Mouse (Mus musculus) ovary, postnatal 10 days (tissue): ENCODE data around the gene Dhrs11.
"Not testable (repeated sequence)": the region's sequence is repeated elsewhere in the genome, so short reads cannot be mapped to it uniquely, and the experiment has no call there.

Experiments used
- DNase-seq: peaks from one replicate; pipeline ENCODE4 v3.0.0; 2022; ENCODE audit warnings: low spot score

Dhrs11 gene

DNA sequence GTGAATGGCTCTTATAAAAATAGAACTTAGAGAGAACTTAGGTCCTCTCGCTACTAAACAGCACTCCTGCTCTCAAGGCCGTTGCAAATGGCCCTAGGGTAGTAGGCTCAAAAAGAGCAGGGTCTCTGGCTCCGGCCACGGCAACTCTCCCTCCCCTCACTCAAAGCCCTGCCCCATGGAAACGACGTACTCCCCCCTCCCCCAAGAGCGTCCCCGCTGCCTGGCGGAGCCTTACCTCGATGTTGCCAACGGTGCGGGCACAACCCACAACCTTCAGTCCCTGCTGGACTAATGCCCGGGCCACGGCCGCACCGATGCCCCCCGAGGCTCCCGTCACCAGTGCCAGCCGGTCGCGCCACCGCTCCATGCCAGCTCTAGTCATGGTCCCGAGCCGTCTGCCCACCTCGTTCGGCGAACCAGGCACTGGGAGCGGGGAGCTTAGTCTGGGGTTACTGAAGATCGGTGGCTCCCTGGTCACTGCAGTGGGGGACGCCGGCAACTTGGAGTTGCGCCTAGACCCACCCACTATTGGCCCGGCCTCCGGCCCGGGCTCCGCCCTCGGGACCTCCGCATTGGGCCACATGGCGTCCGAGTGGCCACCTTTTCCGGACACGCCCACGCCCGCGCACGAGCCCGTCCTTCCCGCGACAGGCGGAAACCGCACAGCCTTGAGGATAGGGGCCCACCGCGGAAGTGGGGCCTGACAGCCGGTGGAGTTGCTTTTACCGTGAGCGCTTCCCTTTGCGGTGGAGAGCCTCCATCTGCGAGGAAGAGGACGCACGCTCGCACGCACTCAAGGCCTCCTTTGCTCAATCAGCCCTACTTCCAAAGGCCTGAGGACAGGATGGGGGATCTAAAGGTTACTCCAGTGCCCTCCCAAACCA lies at the start of gene Dhrs11:
Gene Dhrs11 (minus strand): TSS at position 479 of the 884 bp plus-strand sequence.
- peak; percentile 90 for DNase-seq

DNA sequence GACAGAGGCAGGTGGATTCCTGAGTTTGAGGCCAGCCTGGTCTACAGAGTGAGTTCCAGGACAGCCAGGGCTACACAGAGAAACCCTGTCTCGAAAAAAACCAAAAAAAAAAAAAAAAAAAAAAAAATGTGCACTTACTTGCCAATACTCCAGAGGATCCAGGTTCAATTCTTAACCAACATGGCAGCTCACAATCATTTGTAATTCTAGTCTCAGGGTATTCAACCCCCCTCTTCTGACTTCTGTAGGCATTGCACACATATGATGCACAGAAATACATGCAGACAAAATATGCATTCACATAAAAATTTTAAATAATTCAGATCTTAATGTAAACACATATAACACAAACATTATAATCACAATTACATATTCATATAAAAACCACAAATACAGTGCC lies 47.2 kb upstream of the Dhrs11 start:
- not testable (repeated sequence) for DNase-seq

DNA sequence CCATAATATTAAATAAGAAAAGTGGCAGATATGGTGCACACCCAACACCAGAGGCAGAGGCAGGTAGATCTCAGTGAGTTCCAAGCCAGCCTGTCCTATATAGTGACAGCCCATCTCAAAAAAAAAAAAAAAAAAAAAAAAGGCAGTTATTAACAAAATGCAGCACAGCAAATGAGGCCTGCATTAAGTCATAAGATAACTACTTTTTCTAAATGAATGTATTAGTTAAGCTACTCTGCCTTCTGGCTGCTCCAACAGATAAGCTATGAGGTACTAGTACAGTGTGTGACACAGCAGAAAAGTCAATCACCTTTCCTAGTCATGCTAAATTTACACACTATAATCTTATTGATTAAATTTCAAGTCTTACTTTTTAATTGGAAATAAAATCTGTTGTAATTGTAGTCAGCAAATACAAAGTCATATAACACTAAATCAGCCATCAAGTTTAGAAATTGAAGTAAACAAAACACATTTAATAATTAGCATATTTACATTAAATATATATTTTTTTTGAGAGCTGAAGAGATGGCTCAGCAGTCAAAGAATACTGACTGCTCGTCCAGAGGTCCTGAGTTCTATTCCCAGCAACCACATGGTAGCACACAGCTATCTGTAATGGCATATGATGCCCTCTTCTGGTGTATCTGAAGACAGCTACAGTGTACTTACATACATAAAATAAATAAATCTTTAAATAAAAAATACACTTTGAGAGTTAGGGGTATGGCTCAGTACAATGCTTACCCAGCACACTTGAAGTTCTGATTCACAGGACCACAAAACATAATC lies 44.4 kb upstream of the Dhrs11 start:
- DNase-seq = no peak

DNA sequence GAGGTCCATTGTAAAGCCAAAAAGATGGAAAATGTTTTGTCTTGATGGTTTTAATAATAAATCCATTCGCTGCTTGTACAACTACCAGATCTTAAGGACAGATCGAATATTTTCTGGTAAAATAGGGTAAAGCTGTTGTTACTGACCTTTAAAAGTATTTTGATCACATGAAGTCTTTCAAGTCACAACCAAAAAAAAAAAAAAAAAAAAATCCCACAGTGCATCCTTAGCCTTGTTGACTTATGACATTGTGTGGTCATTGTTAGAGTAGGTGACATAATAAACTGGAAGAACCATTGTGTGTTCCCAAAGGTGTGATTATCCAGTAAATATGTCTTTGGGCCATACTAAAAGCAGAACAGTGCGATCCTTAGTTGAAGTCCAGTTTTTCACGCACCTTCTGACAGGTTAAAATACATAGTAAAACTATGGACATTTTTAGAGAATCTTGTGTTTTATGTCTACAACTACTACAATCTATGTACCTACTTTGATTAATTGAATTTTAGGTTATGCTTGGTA lies 42.8 kb upstream of the Dhrs11 start:
- no peak for DNase-seq

DNA sequence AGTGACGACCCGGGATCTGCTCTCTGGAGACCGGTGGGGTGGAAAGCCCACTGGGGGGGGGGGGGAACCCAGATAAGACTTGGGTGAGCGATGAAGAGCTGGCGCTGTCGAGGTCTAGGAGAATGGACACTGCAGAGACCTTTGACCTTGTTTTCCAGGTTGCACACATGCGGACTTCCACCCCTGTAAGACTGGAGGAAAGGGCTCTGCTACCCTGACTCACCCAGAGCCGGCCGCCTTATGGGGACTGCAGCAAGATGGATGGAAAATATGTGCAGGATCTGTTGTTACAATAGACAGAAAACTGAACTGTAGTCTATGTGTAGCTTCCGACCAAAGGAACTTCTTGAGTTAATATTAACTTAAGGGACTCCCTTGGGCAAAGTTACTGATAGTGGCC lies 42.3 kb upstream of the Dhrs11 start:
- DNase-seq = no peak

DNA sequence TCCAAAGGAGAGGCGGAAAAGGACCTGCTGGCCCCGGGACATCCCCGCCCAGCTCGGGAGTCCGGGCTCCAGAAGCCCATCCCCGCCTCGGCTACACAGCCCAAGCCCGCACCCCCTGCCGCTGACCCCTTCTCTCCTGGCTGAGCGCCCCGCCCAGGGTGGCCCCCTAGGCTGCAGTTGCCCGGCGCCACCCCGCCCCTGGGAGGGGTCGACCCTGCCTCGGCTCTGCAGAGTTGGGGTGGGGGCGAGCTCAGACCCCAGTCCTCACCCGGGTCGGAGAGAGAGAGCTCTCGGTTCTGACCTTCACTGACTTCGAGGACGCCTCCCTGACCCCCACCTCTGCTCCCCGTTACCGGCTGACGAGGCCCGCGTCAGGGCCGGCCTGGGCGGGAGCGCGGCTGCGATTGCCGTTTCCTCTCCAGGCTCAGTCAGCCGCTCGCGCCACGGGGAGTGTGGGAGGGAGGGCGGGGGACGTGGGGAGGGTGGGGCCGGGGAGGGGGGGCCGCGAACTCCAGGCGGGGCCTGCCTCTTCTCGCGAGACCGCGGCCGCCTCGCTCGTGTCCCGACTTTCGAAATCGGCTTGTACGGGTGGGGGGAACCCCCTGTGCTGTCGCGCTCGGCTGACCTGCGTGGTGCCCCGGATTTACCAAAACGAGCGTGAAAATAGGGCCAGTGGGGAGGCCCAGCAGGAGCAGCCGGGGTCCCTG lies 41.7 kb upstream of the Dhrs11 start, which contains the start of gene Ggnbp2:
Gene Ggnbp2 (minus strand): TSS at position 481 of the 707 bp plus-strand sequence.
- DNase-seq = peak; percentile 88

DNA sequence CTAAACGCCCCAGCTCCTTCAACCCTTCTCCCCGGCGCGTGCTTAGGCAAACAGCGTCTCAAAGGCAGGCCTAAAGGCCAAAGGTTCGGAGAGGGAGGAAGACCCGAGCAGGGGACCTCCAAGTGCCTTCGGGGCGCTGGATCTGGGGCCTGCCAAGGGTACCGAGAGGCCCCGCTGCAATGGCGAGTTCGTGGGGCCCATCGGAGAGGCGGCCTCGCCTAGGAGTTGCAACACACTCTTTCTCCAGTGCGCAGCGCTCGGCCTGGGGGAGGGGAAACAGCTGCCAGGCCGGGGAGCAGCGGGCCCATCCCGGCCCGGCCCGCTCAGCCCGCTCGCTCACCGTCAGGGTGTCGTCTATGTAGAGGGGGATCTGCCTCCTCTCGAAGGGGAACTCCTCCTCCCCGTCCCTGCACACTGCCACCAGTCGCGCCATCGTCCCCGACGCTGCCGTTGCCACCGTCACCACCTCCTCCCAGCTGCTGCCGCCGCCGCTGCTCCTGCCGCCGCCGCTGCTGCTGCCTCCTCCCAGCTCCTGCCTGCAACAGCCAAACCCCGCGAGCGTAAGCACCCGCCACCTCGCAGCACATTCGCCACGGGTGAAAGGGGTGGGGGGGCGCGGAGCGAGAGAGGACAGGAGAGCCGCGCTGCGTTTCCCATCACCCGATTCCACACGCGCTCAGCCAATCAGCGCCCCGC lies 40.9 kb upstream of the Dhrs11 start:
- peak; percentile 90 for DNase-seq

DNA sequence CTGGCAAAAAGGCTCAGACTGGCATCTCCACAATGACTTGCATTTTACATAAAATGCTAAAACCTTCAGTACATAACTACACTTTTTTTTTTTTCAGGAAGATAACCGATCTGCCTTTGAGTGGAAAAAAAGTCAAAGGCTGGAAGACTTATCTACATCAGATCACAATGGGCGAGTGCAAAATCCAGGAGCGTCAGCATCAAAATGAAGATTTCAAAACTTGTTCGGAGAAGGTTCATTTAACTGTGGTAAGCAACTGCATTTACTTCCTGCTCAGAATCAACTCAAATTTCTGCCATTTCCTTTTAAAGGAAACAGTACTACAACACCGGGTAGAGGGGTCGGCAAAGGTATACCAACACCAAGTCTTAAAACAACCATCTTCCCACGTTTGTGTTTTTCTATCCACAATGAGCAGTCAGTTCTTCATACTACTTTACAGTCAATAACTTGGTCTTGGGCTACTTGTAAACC lies 40.0 kb upstream of the Dhrs11 start:
- DNase-seq = no peak

DNA sequence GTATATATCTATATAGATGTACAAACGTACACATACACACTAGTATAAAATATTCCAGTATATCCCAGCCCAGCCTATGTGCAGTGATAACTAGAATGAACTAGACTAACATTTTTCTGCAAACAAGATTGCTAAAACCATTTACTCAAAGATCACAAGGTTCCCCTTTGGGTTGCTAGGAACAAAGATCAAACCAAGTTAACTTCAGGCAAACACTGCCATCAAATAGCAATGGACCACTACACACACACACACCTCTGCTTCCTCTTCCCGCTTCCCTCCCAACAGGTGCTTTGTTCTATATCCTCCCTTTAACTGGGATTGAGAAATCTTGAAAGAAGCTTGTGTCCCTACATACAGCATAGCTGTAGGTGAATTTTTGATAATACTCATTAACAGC lies 38.8 kb upstream of the Dhrs11 start:
- no peak for DNase-seq

DNA sequence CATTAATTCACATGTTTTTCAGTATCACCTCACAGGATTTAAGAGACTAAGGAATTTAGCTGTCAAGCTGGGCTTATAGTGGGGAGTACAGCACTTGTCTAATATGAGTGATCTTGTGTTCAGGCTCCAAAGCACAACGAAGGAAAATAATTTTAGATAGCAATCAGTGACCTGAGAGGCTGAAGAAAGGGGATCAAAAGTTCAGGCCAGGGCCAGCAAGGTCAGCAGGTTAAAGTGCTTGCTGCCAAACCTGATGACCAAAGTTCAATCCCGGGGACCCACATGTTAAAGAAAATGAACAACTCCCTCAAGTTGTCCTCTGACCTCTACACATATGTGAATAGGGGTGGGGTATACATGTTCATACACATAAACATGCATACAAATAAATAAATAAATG lies 36.5 kb upstream of the Dhrs11 start:
- DNase-seq = no peak

DNA sequence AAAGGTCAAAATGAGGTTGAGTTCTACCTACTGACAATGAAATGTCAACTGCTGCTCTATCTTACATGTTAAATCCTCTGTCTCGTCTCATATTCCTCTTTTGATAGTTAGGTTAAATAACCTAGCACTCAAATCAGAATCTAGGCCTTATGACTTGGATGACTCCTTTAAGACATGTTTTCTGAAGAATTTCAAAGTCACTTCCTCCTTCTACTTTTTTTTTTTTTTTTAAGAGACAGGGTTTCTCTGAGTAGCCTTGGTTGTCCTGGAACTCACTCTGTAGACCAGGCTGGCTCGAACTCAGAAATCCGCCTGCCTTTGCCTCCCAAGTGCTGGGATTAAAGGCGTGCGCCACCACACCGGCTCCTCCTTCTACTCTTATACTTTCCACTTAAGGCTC lies 26.5 kb upstream of the Dhrs11 start:
- no peak for DNase-seq

DNA sequence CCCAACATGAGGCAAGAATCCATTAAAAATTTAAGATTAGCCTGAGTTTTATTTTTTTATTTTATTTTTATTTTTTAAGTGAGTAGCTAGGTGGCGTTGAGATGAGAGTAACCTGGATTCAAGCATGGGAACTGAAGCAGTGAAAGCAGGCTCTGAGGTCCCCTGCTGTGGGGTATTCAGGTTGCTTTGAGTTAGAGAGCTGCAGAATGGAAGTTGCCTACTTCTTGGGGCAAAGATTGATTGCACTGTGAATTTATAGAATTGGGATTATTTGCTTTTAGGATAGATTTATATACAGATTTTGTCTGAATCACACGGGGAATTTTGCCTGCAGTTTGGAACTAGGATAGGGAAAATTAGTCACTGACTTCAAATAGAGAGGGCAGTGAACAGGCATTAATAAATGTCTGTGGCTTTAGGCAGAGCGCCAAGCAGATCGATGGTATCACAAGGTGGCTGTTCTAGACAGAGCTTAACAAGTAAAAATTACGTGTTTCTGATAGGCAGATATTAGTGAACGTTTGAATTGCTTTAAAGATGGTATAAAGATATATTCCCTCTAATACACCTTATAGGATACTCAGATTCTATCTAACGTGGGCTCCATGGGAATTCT lies 18.8 kb upstream of the Dhrs11 start:
- no peak for DNase-seq

DNA sequence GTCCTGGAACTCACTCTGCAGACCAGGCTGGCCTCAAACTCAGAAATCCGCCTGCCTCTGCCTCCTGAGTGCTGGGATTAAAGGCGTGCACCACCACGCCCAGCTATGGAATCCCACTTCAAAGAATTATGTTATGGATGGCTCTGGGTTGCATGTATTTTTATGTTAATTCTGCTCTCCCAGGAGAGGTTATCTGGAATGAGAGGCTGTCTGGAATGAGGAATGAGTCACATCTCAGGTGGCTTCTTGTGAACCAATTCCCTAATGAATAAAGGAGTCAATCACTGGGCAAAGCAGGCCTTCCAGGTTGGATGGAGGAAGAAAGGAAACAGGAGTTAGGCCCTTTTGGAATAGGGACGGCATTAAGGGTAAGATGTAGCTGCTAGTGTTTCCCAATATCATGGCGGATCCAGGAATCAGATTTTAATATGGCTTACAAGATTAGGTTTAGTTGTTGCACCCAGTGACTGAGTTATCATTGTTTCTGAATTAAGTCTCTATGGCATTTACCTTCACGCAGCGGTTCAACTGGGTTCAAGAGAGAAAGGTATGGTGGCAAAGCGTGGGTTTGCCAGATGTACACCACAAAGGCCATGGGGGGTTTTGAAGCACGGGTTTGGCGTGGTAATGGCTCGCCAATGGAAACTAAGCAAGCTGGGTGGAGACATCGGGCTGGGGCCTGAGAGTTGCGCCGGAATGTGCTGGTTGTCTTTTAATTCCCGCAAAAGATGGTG lies 18.1 kb upstream of the Dhrs11 start:
- DNase-seq = no peak

DNA sequence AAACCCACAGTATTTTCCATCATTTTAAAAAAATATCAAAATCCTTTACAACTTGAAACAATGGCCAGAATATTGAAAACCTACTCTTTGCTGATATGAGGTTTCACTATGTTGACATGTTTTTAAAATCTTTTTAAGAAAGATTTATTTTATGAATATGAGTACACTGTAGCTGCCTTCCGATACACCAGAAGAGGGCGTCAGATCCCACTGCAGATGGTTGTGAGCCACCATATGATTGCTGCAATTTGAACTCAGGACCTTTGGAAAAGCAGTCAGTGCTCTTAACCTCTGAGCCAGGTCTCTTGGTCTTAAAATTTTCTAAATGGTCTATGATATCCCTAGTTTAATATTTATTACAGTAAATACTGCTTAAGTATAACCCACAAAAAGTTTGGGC lies 10.5 kb upstream of the Dhrs11 start:
- DNase-seq = no peak

DNA sequence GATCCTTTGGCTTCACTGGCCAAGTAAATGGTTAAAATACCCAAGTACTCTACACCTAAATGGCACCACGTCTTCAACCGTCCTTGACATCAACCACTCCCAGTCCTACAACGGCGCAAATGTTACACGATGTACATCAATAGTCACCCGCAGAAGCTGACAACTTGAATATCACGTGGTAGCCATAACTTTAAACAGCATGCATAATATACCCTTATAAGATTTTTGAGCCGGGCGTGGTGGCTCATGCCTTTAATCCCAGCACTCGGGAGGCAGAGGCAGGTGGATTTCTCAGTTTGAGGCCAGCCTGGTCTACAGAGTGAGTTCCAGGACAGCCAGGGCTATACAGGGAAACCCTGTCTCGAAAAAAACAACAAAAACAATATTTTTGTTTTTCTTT lies 701 bp upstream of the Dhrs11 start:
- not testable (repeated sequence) for DNase-seq

DNA sequence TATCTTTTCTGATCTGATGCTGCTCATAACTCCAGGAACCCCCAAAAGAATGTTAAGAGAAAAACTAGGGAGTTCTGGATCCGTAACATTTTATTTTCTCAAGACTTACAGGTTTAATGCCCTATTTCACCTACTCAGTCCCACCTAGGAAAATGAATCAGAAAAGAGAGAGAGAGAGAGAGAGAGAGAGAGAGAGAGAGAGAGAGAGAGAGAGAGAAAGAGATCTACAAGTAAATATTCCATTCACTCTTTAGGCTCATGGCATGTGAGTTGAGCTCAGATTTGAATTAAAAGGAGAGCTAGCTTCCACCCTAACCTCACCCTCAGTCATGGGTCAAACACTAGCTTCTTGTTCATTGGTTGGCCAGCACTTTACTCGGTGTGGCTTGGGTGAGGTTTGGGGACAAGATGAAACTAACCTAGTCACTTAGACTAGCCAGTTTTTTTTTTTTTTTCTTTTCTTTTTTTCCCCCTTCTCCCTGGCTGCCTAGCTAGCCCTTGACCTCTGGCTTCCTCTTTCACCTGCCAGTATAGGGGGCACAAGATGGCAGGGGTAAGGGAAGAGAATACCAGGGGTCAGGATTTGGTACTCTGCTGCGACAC lies 792 bp downstream of the Dhrs11 start:
- no peak for DNase-seq

DNA sequence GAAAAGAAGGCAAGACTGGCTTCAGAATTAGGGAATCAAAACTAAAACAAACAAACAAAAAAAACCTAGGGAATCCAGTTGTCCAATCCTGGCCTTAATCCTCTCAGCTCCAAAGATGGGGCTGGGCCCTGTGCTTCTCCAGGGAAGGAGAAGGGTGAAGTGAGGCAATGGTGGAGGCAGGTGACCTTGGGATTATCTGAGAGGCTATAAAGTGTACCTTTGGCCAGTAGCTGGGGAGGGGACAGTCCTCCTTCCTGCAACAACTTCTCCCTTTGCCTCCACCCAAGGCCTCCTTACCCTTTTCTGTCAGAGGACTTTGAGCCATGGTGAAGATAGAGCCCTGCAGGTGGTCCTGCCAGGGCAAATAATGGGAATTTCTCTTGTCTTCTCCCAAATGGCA lies 1.3 kb downstream of the Dhrs11 start:
- no peak for DNase-seq

DNA sequence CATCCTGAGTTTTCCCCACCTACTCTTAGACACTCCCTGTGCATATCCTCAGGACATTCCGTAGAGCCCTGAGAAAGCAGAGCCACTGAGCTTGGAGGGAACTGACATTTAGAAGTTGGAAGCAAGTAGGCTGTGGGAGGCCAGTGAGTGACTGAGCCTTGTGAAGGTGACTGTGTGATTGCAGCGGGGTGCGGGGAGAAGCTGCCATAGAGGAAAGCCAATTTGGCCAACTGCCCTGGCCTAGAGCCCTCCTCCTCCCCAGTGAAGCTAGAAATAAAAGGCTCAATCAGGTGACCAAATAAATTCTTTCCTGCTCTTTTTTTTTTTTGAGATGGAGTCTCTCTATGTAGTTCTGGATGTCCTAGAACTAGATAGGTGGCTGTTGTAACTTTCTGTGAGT lies 2.6 kb downstream of the Dhrs11 start:
- no peak for DNase-seq

DNA sequence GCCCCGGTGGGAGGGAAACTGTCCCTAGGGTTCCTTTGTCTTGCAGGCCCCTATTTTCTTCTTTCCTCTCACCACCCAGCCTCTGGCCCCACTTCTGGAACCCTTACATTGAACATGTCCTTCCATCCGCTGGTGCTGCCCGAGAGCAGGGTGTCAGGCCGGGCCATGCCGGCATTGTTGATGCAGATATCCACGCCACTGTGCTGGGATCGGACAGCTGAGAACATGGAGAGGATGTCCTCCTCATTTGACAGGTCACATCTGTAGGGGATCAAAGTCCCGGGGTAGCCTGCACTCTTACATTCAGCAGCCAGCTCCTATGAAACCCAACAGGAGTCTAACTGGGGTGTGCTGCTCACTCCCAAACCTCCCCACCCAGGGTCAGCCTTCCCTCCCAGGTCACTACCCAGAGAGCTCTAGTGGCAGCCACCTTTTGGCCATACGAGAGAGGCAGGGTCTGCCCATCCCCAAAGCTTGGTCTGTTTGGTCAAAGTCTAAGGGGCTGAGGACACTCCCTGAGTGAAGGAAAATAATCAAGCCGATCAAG lies 3.5 kb downstream of the Dhrs11 start:
- no peak for DNase-seq

DNA sequence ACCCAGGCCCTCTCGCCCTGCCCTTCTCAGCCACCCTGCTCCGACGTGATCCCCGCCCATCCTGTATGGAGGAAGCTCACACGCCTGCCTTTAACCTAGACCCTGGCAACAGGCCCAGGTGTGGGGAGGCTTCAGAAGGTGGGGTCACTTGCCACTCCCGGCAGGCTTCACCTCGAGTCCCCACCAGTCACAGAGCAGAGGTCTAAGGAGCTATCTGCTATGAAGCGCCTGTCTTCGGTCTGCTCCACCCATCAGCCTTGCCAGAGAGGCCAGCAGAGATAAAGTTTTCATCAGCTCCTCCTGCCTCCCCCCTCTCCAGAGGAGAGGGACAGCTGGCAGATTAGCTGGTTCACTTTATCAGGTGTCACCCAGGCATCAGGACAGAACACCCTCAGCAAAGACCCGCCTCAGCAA lies 5.3 kb downstream of the Dhrs11 start:
- DNase-seq = no peak
